Mouse (Mus musculus) heart, embryonic 12.5 days (tissue): ENCODE data around the gene 1700014D04Rik. TPM values are rescaled to one million over a fixed set of nuclear protein-coding genes. Genes with fewer than 3 reads are reported as not detected.
A peak's percentile ranks its signal among the peaks of the same experiment; 100 is the strongest.

ENCODE experiments used
- ATAC-seq: fragments of 200-750 bp; cut with Nextera tagmentation; 2 replicates; pipeline ENCODE4 v1.8.0; 2017; ENCODE audit warnings: moderate TSS enrichment, moderate library complexity; ENCODE audit not compliant: insufficient number of reproducible peaks, low FRiP score
- H3K27ac ChIP-seq: fragments of 300-500 bp; sonication (generic); 2 replicates; pipeline ENCODE4 v1.5.1; 2016; ENCODE audit warnings: mild to moderate bottlenecking, moderate library complexity; ENCODE audit not compliant: poor library complexity, severe bottlenecking
- H3K27me3 ChIP-seq: fragments of 300-500 bp; sonication (generic); replicated peaks from 2 replicates; pipeline ENCODE4 v1.6.1; 2016; ENCODE audit warnings: mild to moderate bottlenecking, moderate library complexity
- H3K36me3 ChIP-seq: fragments of 300-500 bp; sonication (generic); 2 replicates; pipeline ENCODE4 v1.6.1; 2016; ENCODE audit warnings: mild to moderate bottlenecking, moderate library complexity
- H3K4me1 ChIP-seq: fragments of 300-500 bp; sonication (generic); replicated peaks from 2 replicates; pipeline ENCODE4 v1.6.1; 2016; ENCODE audit warnings: mild to moderate bottlenecking
- H3K4me2 ChIP-seq: fragments of 300-500 bp; sonication (generic); 2 replicates; pipeline ENCODE4 v1.6.1; 2016; ENCODE audit warnings: mild to moderate bottlenecking, moderate library complexity
- H3K4me3 ChIP-seq: fragments of 300-500 bp; sonication (generic); 2 replicates; pipeline ENCODE4 v1.5.1; 2016; ENCODE audit warnings: mild to moderate bottlenecking
- H3K9ac ChIP-seq: fragments of 300-500 bp; sonication (generic); 2 replicates; pipeline ENCODE4 v1.6.1; 2016; ENCODE audit warnings: mild to moderate bottlenecking, moderate library complexity
- H3K9me3 ChIP-seq: fragments of 300-500 bp; sonication (generic); replicated peaks from 2 replicates; pipeline ENCODE4 v1.6.1; 2016; ENCODE audit warnings: mild to moderate bottlenecking, moderate library complexity
- WGBS: fragments of 180-500 bp; shearing (Covaris S2); methylation state at CpG from one replicate; pipeline ENCODE4 v1.1.7; 2016; 5-methylcytosine and 5-hydroxymethylcytosine counted together
- polyA plus RNA-seq: library from polyadenylated mRNA; unstranded; fragments of >200 nt; fragmentation: Nextera tagmentation; extraction: Ambion mirVana; gene quantifications from 2 replicates; pipeline ENCODE4 v1.2.1, GENCODE M21; 2016

1700014D04Rik gene
- polyA plus RNA-seq, 1 experiment from 2014 or later = not detected

DNA sequence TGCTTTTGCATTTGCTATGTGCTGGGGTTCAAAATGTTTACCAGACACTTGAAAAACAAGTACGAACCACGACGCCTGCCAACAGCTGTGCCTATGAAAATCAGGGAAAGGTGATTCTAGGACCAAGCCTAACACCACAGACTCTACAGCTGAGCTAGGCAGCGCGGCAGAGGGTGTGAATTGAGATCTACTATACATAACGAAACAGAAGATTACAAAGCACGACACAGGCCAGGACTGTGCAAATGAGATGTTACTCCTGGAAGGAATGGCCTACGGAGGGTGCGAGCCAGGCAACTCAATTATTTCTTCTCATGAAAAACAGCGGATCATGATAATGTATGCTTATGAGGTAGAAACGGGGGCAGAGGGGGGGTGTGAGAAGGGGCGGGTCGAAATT, 22.0 kb upstream of the 1700014D04Rik start:
- peak overlapping the region; percentile 99 for H3K27ac ChIP-seq

DNA sequence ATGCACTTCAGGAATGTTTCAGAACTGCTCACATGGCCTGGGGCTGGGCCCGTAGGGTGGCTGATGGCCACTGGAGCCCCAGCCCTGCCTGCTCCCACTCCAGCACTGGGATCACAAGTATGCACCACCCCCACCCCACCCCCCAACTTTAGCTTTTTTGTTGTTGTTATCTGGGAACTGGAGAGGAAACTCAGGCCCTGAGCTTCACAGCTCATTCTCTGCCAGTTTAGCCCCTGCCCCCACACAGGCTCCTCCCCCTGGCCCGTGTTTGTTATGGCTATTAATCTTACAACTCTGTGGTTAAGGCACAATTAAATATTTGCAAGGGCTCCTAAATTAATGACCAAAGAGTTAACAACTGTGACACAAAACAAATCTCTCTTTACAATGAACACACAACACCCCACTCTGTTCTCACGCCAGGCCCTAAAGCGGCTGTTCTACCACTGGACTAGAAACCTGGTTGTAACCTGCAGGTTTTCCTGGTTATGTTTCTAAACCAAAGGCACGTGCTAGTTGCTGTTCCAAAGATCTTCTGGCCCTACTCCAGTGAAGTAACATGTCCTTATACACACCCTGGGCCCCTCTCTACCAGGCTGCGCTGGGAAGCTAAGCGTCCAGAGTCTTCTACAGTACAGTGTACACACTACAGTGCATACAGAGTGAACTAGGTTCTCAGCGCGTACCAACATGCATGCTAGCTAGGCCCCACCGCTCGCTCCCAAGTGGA, 20.4 kb upstream of the 1700014D04Rik start:
- 60% methylated on average over 11 of the region's 11 CpGs for WGBS
- Histone ChIP-seq H3K9ac (peak overlapping the region; percentile 54), H3K4me1 (peaks cover 53% of the 10 kb centered on the region), H3K27me3 (no peaks in the 10 kb centered on the region), H3K4me3 (peak overlapping the region; percentile 91), H3K4me2 (peak overlapping the region; percentile 81), H3K36me3 (peaks cover 10% of the 10 kb centered on the region), H3K9me3 (no peaks in the 10 kb centered on the region), H3K27ac (peak overlapping the region; percentile 42)
- ATAC-seq = no peak

More for the DNA sequence above, 22.0 kb upstream of the 1700014D04Rik start:
- Histone ChIP-seq H3K4me1 (peaks cover 50% of the 10 kb centered on the region), H3K4me3 (peak overlapping the region; percentile 91), H3K36me3 (peaks cover 13% of the 10 kb centered on the region), H3K27me3 (no peaks in the 10 kb centered on the region), H3K9me3 (no peaks in the 10 kb centered on the region), H3K4me2 (peak overlapping the region; percentile 81), H3K9ac (peak overlapping the region; percentile 96)
- no peak for ATAC-seq
- WGBS = 18% methylated on average over 13 of the region's 13 CpGs

DNA sequence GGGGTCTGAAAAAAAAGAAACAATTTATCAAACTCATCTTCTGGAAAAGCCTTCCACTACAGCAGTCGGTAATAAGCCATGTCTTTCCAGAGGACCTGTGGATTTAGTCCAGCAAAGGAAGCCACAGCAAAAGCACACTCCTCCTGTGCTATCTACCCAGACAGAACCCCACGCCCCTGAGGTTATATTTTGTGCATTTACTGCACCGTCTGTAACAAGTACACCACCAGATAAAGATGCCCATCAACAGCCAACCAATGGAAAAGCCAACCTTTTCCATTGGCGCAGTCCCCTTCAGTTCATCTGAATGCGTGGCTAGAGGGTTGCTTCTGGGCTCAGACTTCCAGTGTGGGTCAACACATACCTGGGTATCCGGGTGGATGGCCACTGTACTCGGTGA, 16.2 kb upstream of the 1700014D04Rik start:
- H3K36me3 ChIP-seq = peaks cover 52% of the 10 kb centered on the region
- no peak overlapping the region for H3K9ac ChIP-seq
- no peak overlapping the region for H3K27ac ChIP-seq
- H3K4me2 ChIP-seq = no peak overlapping the region
- H3K4me1 ChIP-seq = peaks cover 49% of the 10 kb centered on the region
- H3K9me3 ChIP-seq = no peaks in the 10 kb centered on the region
- no peaks in the 10 kb centered on the region for H3K27me3 ChIP-seq
- H3K4me3 ChIP-seq = no peak overlapping the region
- no peak for ATAC-seq
- WGBS = 82% methylated on average over 7 of the region's 7 CpGs

DNA sequence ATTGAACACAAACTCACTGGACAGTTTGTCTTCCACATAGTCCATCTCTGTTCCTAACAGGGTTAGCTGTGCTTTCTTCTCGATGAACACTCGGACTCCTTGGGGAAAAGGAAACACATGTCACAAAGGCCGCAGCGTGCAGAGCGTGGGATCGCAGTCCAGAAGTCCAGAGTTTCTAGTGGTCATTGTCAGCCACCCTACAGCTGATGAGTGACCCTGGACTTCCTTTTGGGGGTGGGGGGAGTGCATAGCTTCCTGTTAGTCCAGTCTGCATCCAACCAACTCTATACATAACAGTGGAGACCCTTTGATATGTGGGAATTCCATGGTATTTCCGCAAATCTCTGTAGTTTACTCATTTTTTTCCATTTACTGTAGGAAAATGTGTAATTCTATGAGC, 10.4 kb upstream of the 1700014D04Rik start:
- no peak overlapping the region for H3K4me3 ChIP-seq
- WGBS = 78% methylated on average over 7 of the region's 7 CpGs
- ATAC-seq = no peak
- H3K36me3 ChIP-seq = peaks cover 76% of the 10 kb centered on the region
- no peaks in the 10 kb centered on the region for H3K27me3 ChIP-seq
- H3K9me3 ChIP-seq = no peaks in the 10 kb centered on the region; the same call in 1 of the 2 replicates
- H3K4me1 ChIP-seq = peaks cover 22% of the 10 kb centered on the region
- H3K4me2 ChIP-seq = no peak overlapping the region
- H3K9ac ChIP-seq = no peak overlapping the region
- no peak overlapping the region for H3K27ac ChIP-seq

DNA sequence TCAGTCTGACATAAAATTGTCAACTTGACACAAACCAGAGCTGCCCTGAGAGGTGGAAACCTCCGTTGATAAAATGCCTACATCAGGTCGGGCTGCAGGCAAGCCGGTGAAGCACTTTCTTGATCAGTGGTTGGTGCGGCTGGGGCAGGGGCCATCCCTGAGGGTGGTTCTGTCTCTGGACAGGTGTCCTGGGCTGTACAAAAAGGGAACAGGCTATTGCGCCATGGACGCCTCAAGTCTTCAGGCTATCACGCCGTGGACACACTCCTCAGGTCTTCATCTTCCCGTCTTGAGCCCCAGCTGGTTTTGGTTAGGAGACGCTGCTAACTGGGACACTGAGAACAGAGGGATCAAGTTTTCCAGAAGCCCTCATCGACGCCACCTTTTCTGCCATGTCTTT, 3.8 kb upstream of the 1700014D04Rik start:
- peaks cover 18% of the 10 kb centered on the region for H3K36me3 ChIP-seq
- no peaks in the 10 kb centered on the region for H3K27me3 ChIP-seq
- no peak for ATAC-seq
- H3K9me3 ChIP-seq = no peaks in the 10 kb centered on the region; the same call in 1 of the 2 replicates
- no peak overlapping the region for H3K4me2 ChIP-seq
- no peak overlapping the region for H3K27ac ChIP-seq
- no peak overlapping the region for H3K9ac ChIP-seq
- H3K4me3 ChIP-seq = no peak overlapping the region
- 60% methylated on average over 12 of the region's 12 CpGs for WGBS
- 0 out of 2 replicates have a peak, but pooled peaks cover 2% of the 10 kb centered on the region for H3K4me1 ChIP-seq

DNA sequence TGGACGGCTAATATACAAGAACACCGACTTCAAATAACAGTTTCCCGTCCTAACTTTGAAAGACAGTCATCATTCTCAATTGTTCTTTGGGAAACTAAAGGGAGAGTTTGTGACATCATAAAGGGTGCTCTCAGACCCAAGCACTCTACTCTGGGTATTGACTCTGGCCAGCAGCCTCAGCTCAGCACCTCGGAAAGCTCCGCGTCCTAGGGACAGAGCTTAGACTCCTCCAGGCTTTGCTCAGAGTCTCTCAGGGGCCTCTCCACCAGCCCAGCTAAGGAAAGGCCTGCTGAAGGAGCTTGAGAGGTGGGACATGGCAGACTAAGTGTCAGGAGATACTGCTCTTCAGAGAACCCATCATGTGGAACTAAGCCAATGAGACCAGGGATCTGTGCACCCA, 388 bp downstream of the 1700014D04Rik start:
- H3K36me3 ChIP-seq = no peaks in the 10 kb centered on the region
- H3K4me3 ChIP-seq = no peak overlapping the region
- no peak overlapping the region for H3K9ac ChIP-seq
- H3K4me1 ChIP-seq = 0 out of 2 replicates have a peak, but pooled peaks cover 3% of the 10 kb centered on the region
- no peaks in the 10 kb centered on the region for H3K27me3 ChIP-seq
- WGBS = 70% methylated on average over 6 of the region's 6 CpGs
- no peak overlapping the region for H3K27ac ChIP-seq
- no peak overlapping the region for H3K4me2 ChIP-seq
- 0 out of 2 replicates have a peak, but pooled peaks have one; percentile 34 for ATAC-seq
- H3K9me3 ChIP-seq = no peaks in the 10 kb centered on the region

DNA sequence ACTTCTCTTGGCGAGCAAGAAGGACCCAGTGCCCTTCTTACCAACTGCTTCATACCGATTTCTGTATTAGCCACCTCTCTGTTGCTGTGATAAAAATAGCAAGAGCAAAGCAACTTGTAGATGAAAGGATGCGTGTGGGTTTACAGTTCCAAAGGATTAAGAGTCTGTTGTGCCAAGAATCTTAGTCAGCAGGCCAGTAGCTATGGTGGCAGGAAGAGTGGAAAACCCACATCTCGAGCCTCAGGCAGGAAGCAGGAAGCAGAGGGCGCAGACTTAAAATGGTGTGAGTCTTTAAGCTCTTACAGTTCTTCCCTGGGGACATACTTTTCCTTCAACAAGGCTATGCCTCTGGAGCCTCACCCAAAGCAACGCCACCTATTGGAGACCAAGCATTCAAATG, 1.1 kb downstream of the 1700014D04Rik start:
- Histone ChIP-seq H3K9me3 (no peaks in the 10 kb centered on the region), H3K4me3 (no peak overlapping the region), H3K9ac (no peak overlapping the region), H3K4me1 (0 out of 2 replicates have a peak, but pooled peaks cover 3% of the 10 kb centered on the region), H3K27me3 (no peaks in the 10 kb centered on the region), H3K4me2 (no peak overlapping the region), H3K27ac (no peak overlapping the region), H3K36me3 (no peaks in the 10 kb centered on the region)
- 72% methylated on average over 6 of the region's 6 CpGs for WGBS
- ATAC-seq = no peak

DNA sequence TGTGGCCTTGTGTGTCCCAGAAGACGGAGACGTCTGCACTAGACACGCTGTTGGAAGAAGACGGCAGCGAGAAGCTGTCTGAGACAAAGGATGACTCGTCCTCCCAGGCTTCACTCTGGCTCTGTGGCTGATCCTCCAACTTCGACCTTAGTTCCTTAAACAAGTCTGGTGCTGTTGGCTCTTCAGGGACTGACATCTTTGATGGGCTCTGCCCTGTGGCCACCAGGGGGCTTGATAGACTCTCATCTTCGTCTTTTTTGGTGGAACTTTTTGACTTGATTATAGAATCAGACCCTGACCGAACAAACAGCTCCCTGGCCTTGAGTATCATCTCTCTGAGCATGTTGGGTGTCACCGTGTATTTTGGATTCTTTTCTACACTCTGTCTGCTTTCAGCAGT, 4.9 kb downstream of the 1700014D04Rik start:
- H3K9me3 ChIP-seq = no peaks in the 10 kb centered on the region
- H3K27ac ChIP-seq = no peak overlapping the region
- WGBS = 67% methylated on average over 10 of the region's 10 CpGs
- no peaks in the 10 kb centered on the region for H3K27me3 ChIP-seq
- no peak overlapping the region for H3K4me3 ChIP-seq
- ATAC-seq = no peak
- no peaks in the 10 kb centered on the region for H3K36me3 ChIP-seq
- H3K4me2 ChIP-seq = no peak overlapping the region
- H3K4me1 ChIP-seq = 0 out of 2 replicates have a peak, but pooled peaks cover 3% of the 10 kb centered on the region
- no peak overlapping the region for H3K9ac ChIP-seq

DNA sequence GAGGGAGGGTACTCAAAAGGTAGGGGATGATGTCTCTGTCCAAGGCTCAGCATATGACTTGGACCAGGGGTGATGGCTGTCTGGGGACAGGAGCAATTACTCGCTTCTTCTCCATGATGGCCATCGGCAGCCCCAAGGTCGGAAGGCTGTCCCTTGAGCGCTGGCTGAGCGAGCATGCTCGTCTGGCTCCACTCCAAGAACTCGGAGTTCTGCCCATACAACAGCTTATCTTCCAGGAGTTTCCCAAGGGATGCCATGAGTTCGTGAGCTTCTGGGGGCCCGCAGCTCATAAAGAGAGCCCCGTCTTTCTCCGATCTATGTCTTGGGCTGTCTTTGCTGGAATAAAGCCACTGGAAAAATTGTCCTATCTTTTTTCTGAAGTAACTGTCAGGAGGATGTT, 5.5 kb downstream of the 1700014D04Rik start:
- ATAC-seq = no peak
- Histone ChIP-seq H3K4me2 (no peak overlapping the region), H3K9me3 (no peaks in the 10 kb centered on the region), H3K4me3 (no peak overlapping the region), H3K36me3 (no peaks in the 10 kb centered on the region), H3K27ac (no peak overlapping the region), H3K9ac (no peak overlapping the region), H3K4me1 (0 out of 2 replicates have a peak, but pooled peaks cover 3% of the 10 kb centered on the region), H3K27me3 (no peaks in the 10 kb centered on the region)
- 75% methylated on average over 11 of the region's 11 CpGs for WGBS

DNA sequence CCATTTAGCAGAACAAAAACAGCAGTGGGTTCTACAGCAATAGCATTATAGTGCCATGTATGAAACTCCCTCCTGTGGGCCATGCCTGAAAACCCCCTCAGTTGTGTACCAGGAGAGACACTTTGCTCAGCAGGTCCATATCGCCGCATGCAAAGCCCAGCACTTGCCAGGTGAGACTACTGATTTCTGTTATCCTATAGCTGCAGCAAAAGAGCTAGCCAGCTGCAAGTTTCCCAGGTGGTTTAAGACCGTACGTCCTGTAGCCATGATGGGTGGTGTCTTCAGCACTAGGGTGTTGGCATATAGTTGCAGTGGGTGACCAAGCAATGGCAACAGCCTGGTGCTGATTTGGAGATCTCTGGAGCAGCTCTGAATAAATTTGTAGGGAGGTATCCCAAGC, 7.2 kb downstream of the 1700014D04Rik start:
- ATAC-seq = no peak
- Histone ChIP-seq H3K9ac (no peak overlapping the region), H3K4me2 (no peak overlapping the region), H3K4me3 (no peak overlapping the region), H3K9me3 (no peaks in the 10 kb centered on the region), H3K27me3 (no peaks in the 10 kb centered on the region), H3K27ac (no peak overlapping the region), H3K36me3 (no peaks in the 10 kb centered on the region), H3K4me1 (no peaks in the 10 kb centered on the region)
- WGBS = 83% methylated on average over 4 of the region's 4 CpGs

DNA sequence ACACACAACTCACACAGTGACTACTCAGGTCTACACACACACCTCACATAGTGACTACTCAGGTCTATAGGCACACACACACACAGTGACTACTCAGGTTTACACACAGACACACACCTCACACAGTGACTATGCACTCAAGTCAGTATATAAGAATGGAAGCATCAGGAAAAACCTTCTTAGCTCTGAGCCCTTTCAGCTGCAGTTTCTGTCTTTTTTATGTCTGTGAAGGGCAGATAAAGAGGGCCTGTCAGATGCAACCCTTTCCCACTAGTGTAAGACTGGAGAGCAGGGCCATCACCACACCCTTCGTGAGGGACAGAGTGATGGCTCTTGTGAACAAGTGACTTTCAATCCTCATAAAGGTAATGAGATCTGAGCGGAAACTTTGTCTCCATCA, 8.1 kb downstream of the 1700014D04Rik start:
- Histone ChIP-seq H3K27ac (no peak overlapping the region), H3K4me3 (no peak overlapping the region), H3K9ac (no peak overlapping the region), H3K36me3 (no peaks in the 10 kb centered on the region), H3K27me3 (no peaks in the 10 kb centered on the region), H3K4me1 (no peaks in the 10 kb centered on the region), H3K9me3 (no peaks in the 10 kb centered on the region), H3K4me2 (no peak overlapping the region)
- 77% methylated on average over 2 of the region's 2 CpGs for WGBS
- ATAC-seq = peak; percentile 66; the same call in 1 of the 2 replicates
